Mouse (Mus musculus) myocyte (in vitro differentiated cells): Measurements from ENCODE around the gene 2310057N15Rik. TPM values are rescaled to one million over a fixed set of nuclear protein-coding genes. Genes with fewer than 3 reads are reported as not detected.

ENCODE experiments used
- H3K27me3 ChIP-seq: one replicate; pipeline ENCODE4 v1.6.1; 2011; ENCODE audit not compliant: control insufficient read depth, insufficient read depth, insufficient read length
- H3K36me3 ChIP-seq: one replicate; pipeline ENCODE4 v1.6.1; 2011; ENCODE audit not compliant: control insufficient read depth, insufficient read depth
- H3K4me2 ChIP-seq: one replicate; pipeline ENCODE4 v1.6.1; 2011; ENCODE audit warnings: low read depth, control low read depth
- H3K4me3 ChIP-seq: one replicate; pipeline ENCODE4 v1.5.1; 2011; ENCODE audit warnings: mild to moderate bottlenecking, control low read depth, moderate library complexity
- H3K79me2 ChIP-seq: one replicate; pipeline ENCODE4 v1.6.1; 2011; ENCODE audit not compliant: control insufficient read depth, insufficient read depth
- H3ac ChIP-seq: one replicate; pipeline ENCODE4 v1.6.1; 2011; ENCODE audit not compliant: control insufficient read depth, insufficient read length
- CEBPB ChIP-seq: IDR thresholded peaks from 2 replicates; pipeline ENCODE4 v1.6.1; 2011; ENCODE audit warnings: mild to moderate bottlenecking, moderate library complexity; ENCODE audit not compliant: poor library complexity, insufficient read depth, severe bottlenecking
- E2F4 ChIP-seq: IDR thresholded peaks from one replicate; pipeline ENCODE4 v1.6.1; 2011; ENCODE audit warnings: mild to moderate bottlenecking, control low read depth, moderate library complexity; ENCODE audit not compliant: insufficient read depth
- MAX ChIP-seq: IDR thresholded peaks from one replicate; pipeline ENCODE4 v1.6.1; 2011; ENCODE audit warnings: low read depth, mild to moderate bottlenecking, control low read depth
- MYOD1 ChIP-seq, 3 experiments: IDR thresholded peaks; one replicate each; pipeline ENCODE4 v1.6.1; 2011; ENCODE audit warnings: control low read depth in 2 of 3, low read depth in 2 of 3, mild to moderate bottlenecking in 2 of 3, moderate library complexity in 1 of 3; ENCODE audit not compliant: insufficient read length in 2 of 3, control insufficient read depth in 1 of 3
- MYOG ChIP-seq, 3 experiments: IDR thresholded peaks; one replicate each; pipeline ENCODE4 v1.6.1; 2011; ENCODE audit warnings: control low read depth in 2 of 3, low read depth in 2 of 3, mild to moderate bottlenecking in 2 of 3; ENCODE audit not compliant: insufficient read length in 2 of 3, control insufficient read depth in 1 of 3, insufficient read depth in 1 of 3
- POLR2A ChIP-seq: IDR thresholded peaks from one replicate; pipeline ENCODE4 v1.6.1; 2011; ENCODE audit warnings: low read depth, mild to moderate bottlenecking, control low read depth, moderate library complexity; ENCODE audit not compliant: insufficient read length
- POLR2AphosphoS2 ChIP-seq: IDR thresholded peaks from one replicate; pipeline ENCODE4 v1.6.1; 2011; ENCODE audit warnings: low read depth, control low read depth; ENCODE audit not compliant: insufficient read length
- REST ChIP-seq: IDR thresholded peaks from one replicate; pipeline ENCODE4 v1.6.1; 2011; ENCODE audit warnings: mild to moderate bottlenecking, control low read depth, moderate library complexity; ENCODE audit not compliant: insufficient read depth, insufficient read length
- SRF ChIP-seq: IDR thresholded peaks from one replicate; pipeline ENCODE4 v1.6.1; 2011; ENCODE audit warnings: low read depth; ENCODE audit not compliant: control insufficient read depth, insufficient read length
- TCF12 ChIP-seq: IDR thresholded peaks from one replicate; pipeline ENCODE4 v1.6.1; 2011; ENCODE audit warnings: mild to moderate bottlenecking, control low read depth; ENCODE audit not compliant: poor library complexity, insufficient read depth, severe bottlenecking
- TCF3 ChIP-seq: IDR thresholded peaks from one replicate; pipeline ENCODE4 v1.6.1; 2011; ENCODE audit warnings: low read depth, control low read depth; ENCODE audit not compliant: insufficient read length
- USF1 ChIP-seq: IDR thresholded peaks from one replicate; pipeline ENCODE4 v1.6.1; 2011; ENCODE audit warnings: low read depth, mild to moderate bottlenecking, control low read depth, moderate library complexity
- polyA plus RNA-seq: library from polyadenylated mRNA; unstranded; fragments of >200 nt; fragmentation: generic; extraction: Trizol; gene quantifications from one replicate; pipeline ENCODE4 v1.2.1, GENCODE M21; 2012; ENCODE audit warnings: missing spikeins

2310057N15Rik gene
- polyA plus RNA-seq: not detected

DNA sequence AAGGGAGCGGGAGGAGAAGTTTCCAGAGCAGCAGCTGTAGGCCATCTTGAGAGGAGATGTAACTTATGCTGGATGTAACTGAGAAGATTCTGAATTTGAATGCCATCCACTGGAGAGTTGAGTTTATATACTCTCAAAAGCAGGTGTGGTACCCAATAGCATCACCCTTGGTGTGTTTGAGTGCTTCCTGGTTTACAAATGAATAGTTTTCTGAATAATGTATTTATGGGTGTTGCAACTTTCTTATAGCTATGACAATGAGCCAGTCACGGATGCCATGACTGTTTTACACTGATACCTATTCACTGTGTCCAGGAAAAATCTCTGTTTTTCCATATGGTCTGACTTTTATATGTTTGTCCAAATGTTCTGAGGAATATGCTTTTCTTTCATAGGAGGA is at the start of gene 2310057N15Rik:
2310057N15Rik (minus strand) TSS at position 101 of the 400 bp plus-strand sequence.
- Histone ChIP-seq H3K79me2 (no peaks in the 10 kb centered on the region), H3K4me2 (no peak within 1 kb of the TSS), H3K36me3 (no peaks in the 10 kb centered on the region), H3K27me3 (no peaks in the 10 kb centered on the region), H3ac (no peak within 1 kb of the TSS), H3K4me3 (no peak within 1 kb of the TSS)
- TF ChIP-seq TCF12 (no peak), USF1 (no peak), MYOG (IDR thresholded peaks at IDR 0.05; ENCODE audit: control insufficient read depth in 1 of 3, insufficient read depth in 1 of 3, insufficient read length in 2 of 3, low read depth in 2 of 3) (no peak), REST (no peak), TCF3 (no peak), CEBPB (no peak), SRF (no peak)

DNA sequence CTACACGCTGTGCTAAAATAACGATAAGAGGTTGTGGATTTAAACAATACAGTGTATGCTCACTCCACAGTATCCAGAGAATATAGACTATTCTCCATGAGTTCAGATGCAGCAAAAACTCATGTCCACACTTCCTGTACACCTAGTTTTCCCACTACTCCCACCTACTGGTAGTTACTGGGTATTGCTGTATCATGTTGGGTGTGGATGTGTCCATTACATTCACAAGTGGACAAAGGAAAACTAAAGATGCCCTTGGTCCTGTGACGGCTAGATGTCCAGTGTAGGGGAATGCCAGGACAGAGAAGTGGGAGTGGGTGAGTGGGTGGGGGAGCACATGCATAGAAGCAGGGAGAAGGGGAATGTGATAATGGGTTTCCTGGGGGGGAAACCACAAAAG is 49.7 kb upstream of the 2310057N15Rik start:
- Histone ChIP-seq H3K79me2 (no peaks in the 10 kb centered on the region), H3K36me3 (no peaks in the 10 kb centered on the region), H3ac (no peak overlapping the region), H3K4me3 (no peak overlapping the region), H3K4me2 (no peak overlapping the region), H3K27me3 (no peaks in the 10 kb centered on the region)
- TF ChIP-seq TCF12 (no peak), TCF3 (no peak), CEBPB (no peak), E2F4 (no peak), REST (no peak), USF1 (no peak), MYOG (IDR thresholded peaks at IDR 0.05; ENCODE audit: control insufficient read depth in 1 of 3, insufficient read depth in 1 of 3, insufficient read length in 2 of 3, low read depth in 2 of 3) (no peak), POLR2AphosphoS2 (no peak), MYOD1 (IDR thresholded peaks at IDR 0.05; ENCODE audit: control insufficient read depth in 1 of 3, insufficient read length in 2 of 3, low read depth in 2 of 3) (no peak), MAX (no peak), SRF (no peak), POLR2A (no peak)

DNA sequence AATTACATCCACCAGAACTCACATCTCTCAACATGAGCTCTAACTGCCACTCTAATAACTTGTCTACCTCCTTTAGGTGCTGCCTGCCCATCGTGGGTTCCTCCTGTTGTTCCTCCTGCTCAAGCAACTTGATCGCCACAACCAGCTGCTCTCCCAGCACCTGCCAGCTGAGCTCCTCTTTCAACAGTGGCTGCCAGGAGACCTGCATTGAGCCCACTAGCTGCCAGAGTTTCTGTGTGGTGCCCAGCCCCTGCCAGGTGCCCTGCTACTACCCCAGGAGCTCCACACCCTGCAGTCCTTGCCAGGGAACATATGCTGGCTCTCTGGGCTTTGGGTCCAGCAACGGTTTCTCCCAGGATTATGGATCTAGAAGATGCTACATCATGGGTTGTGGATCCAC is 46.1 kb upstream of the 2310057N15Rik start, which contains the start of gene Krtap15:
Krtap15 (plus strand) TSS at position 150 of the 400 bp plus-strand sequence.
- Histone ChIP-seq H3ac (no peak within 1 kb of the TSS), H3K27me3 (no peaks in the 10 kb centered on the region), H3K4me3 (no peak within 1 kb of the TSS), H3K36me3 (no peaks in the 10 kb centered on the region), H3K4me2 (no peak within 1 kb of the TSS), H3K79me2 (no peaks in the 10 kb centered on the region)
- TF ChIP-seq CEBPB: no peak
- no peak for TF ChIP-seq TCF12
- TF ChIP-seq MAX: no peak
- TF ChIP-seq SRF: no peak
- no peak for TF ChIP-seq MYOG (IDR thresholded peaks at IDR 0.05; ENCODE audit: control insufficient read depth in 1 of 3, insufficient read depth in 1 of 3, insufficient read length in 2 of 3, low read depth in 2 of 3)
- TF ChIP-seq MYOD1 (IDR thresholded peaks at IDR 0.05; ENCODE audit: control insufficient read depth in 1 of 3, insufficient read length in 2 of 3, low read depth in 2 of 3): no peak
- no peak for TF ChIP-seq E2F4
- no peak for TF ChIP-seq USF1
- no peak for TF ChIP-seq REST
- TF ChIP-seq POLR2A: no peak
- no peak for TF ChIP-seq POLR2AphosphoS2
- TF ChIP-seq TCF3: no peak

DNA sequence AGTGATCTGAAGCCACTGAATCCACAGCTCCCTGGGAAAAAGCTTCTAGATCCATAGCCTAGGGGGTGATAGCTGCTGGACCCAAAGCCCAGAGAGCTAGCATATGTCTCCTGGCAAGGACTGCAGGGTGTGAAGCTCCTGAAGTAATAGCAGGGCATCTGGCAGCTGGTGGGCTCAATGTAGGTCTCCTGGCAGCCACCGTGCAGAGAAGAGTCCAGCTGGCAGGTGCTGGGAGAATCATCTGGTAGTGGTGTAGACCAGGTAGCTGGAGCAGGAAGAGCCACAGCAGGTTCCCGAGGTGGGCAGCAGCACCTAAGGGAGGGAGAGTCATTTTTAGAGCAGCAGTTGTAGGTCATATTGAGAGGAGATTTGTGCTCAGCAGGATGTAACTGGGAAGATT is 37.8 kb upstream of the 2310057N15Rik start, which contains the start of gene Gm20741:
Gm20741 (minus strand) TSS at position 394 of the 400 bp plus-strand sequence.
- H3K4me3 ChIP-seq: no peak within 1 kb of the TSS
- H3K79me2 ChIP-seq: no peaks in the 10 kb centered on the region
- no peaks in the 10 kb centered on the region for H3K27me3 ChIP-seq
- H3K36me3 ChIP-seq: no peaks in the 10 kb centered on the region
- TF ChIP-seq CEBPB: no peak
- no peak for TF ChIP-seq USF1
- no peak for TF ChIP-seq MYOG (IDR thresholded peaks at IDR 0.05; ENCODE audit: control insufficient read depth in 1 of 3, insufficient read depth in 1 of 3, insufficient read length in 2 of 3, low read depth in 2 of 3)
- no peak for TF ChIP-seq POLR2A
- no peak within 1 kb of the TSS for H3K4me2 ChIP-seq
- no peak within 1 kb of the TSS for H3ac ChIP-seq

DNA sequence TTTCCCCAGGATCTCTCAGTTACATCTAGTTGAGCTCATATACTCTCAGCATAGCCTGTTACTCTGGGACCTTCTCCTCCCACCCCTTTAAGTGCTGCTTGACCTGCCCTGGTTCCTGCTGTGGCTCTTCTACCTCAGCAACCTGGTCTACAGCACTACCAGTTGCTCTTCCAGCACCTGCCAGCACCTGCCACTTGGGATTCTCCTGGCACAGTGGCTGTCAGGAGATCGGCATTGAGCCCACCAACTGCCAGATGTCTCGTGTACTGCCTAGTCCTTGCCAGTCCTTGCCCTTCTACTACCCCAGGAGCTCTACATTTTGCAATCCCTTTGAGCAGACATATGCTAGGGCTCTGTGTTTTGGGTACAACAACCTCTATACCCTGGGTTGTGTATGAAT is 12.8 kb upstream of the 2310057N15Rik start:
- H3K4me3 ChIP-seq: no peak overlapping the region
- TF ChIP-seq TCF12: no peak
- TF ChIP-seq MYOD1 (IDR thresholded peaks at IDR 0.05; ENCODE audit: control insufficient read depth in 1 of 3, insufficient read length in 2 of 3, low read depth in 2 of 3): no peak
- no peak for TF ChIP-seq USF1
- no peak for TF ChIP-seq POLR2AphosphoS2
- no peak for TF ChIP-seq MAX
- no peak for TF ChIP-seq SRF
- no peaks in the 10 kb centered on the region for H3K36me3 ChIP-seq
- H3K4me2 ChIP-seq: no peak overlapping the region
- H3K79me2 ChIP-seq: no peaks in the 10 kb centered on the region
- no peak overlapping the region for H3ac ChIP-seq
- H3K27me3 ChIP-seq: no peaks in the 10 kb centered on the region
